Mouse (Mus musculus): ENCODE results near the gene Ubl3.

DNA sequence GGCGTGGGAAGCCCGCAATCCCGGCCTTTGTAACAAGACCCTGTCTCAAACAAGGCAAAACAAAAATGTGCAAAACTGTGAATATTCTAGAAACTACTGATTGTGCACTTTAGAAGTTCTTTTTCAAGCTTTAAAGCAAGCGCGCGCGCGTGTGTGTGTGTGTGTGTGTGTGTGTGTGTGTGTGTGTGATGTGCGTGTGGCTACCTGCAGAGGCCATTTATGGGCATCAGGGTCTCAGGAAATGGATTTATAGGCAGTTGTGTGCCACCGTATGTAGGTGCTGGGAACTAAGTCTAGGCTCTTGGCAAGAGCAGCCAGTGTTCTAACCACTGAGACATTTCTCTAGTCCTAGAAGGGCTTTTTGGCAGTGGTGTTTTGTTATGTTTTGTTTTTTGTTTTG is 2.6 kb upstream of the Ubl3 start:
- TF ChIP-seq CTCF (IDR thresholded peaks at IDR 0.05; ENCODE audit: borderline replicate concordance, control insufficient read depth, extremely low read depth, insufficient read depth, low read length, poor library complexity): no peak
- no peak for TF ChIP-seq POLR2A (IDR thresholded peaks at IDR 0.05; ENCODE audit: control insufficient read depth, extremely low read depth, insufficient read depth, low read length, poor library complexity)

All from thymus, adult 2 months (tissue).